Mouse (Mus musculus) embryonic stem cell, embryonic (primary cell): ENCODE data around the gene Golt1b.

Experiments used
- CTCF ChIA-PET, 4 experiments: fragments of 300-600 bp in 2 of 4; fragments of 350-600 bp in 2 of 4; sonication (Branson Sonifier 250); formaldehyde crosslinking; loops; one replicate each; lab custom pipeline; 2022; ENCODE audit warnings: inconsistent platforms in 2 of 4; lab: Charles Lee
- POLR2A ChIA-PET, 4 experiments: fragments of 300-600 bp in 2 of 4; fragments of 350-600 bp in 2 of 4; sonication (Branson Sonifier 250); formaldehyde crosslinking; loops; one replicate each; lab custom pipeline; 2022; ENCODE audit warnings: antibody characterized with exemption in 4 of 4, inconsistent platforms in 1 of 4; lab: Charles Lee

The Golt1b gene

GRCm38 (mm10) chr6:142453311-142453710 is 66.3 kb downstream of the Golt1b start:
- POLR2A ChIA-PET: interaction anchor here in 1 of 4 experiments (1.6 kb wide), 1 partner anchor 9 kb away, joined by 3 read pairs; no protein-coding TSS in a partner anchor
- CTCF ChIA-PET: no interaction called here
